Mouse (Mus musculus): Measurements from ENCODE around the gene Hook2.

- TF ChIP-seq CTCF (IDR thresholded peaks at IDR 0.05; ENCODE audit: low read depth) = no peak
- TF ChIP-seq EP300 (IDR thresholded peaks at IDR 0.05; ENCODE audit: low read depth) = no peak
These were observed 33.4 kb downstream of the Hook2 start for GRCm38 (mm10) chr8:85023846-85024245.

All from liver, postnatal 0 days (tissue).